Mouse (Mus musculus) gastrocnemius, adult 8-10 months (tissue): ENCODE data around the gene Mmp23. TPM values are rescaled to one million over a fixed set of nuclear protein-coding genes. Genes with fewer than 3 reads are reported as not detected.
A peak's percentile ranks its signal among the peaks of the same experiment; 100 is the strongest.

Experiments
- DNase-seq, 2 experiments: peaks; one replicate each; pipeline ENCODE4 v3.0.0; 2022; ENCODE audit warnings: low spot score in 2 of 2
- total RNA-seq, 4 experiments: library from RNA; stranded (reverse); gene quantifications; 2 replicates each; pipeline ENCODE4 v1.2.4; 2022

Gene Mmp23
- total RNA-seq, 4 experiments from 2014 or later: 0.70 to 1.6 (median 1.1) TPM

DNA sequence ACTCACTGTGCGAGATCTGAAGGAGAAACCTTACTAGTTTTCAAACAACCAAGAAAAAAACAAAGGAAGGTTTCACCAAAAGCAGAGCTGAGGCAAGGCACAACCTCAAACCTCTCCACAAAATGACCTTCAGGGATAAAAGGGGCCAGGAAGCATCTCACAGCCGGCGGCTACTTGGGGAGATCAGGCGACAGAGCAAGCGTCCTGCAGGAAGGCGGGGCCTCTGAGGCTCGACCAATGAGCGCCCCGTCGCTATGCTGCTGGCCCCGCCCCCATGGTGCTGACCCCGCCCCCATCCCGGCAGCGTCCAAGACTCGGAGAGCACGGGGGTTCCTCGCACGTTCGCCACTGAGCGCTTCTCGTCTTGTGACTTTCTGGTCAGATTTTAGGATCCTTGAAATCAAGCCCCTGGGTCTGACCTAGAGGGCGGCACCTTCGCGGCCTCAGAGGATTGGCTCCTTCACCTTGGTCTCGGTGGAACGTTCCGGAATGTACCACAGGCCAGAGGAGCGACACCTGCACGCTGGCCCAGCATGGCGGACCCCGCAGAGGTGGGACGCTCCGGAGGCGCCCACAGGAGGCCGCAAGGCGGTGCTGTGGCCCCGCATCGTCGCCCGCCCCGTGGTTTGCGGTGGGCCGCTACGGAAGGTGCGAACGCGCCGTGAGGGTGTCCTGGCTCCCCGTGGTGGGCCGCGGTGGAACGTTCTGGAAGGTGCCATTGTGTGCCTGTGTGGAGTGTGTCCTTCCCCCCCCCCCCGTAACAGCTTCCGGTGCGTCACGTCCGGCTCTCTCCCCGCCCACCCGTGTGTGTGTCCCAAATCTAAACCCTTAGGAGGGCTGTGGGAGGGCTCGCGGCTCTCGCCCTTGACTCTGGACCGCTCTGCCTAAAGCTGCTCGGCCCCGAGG is 51.8 kb downstream of the Mmp23 start, which contains the start of gene Slc35e2:
TSS of gene Slc35e2 (plus strand) at position 326 of the 906 bp plus-strand sequence.
- DNase-seq: peak; percentile 87

Other genes with a start within 250 kb of the Mmp23 start
- under 1 TPM; 0.22 to 0.47 (median 0.39) TPM for gene Cfap74, start 244.2 kb downstream of the Mmp23 start, total RNA-seq
- gene Tmem52, start 184.3 kb downstream of the Mmp23 start, total RNA-seq: 100 to 1,000 TPM; 139 to 250 (median 181) TPM
- 10 to 100 TPM; 44.1 to 58.4 (median 47.3) TPM for gene Gnb1, start 162.0 kb downstream of the Mmp23 start, total RNA-seq
- gene Nadk, start 91.0 kb downstream of the Mmp23 start, total RNA-seq: 10 to 100 TPM; 10.8 to 19.0 (median 15.8) TPM
- gene Slc35e2, start 52.0 kb downstream of the Mmp23 start, total RNA-seq: 1 to 10 TPM; 2.8 to 3.8 (median 3.4) TPM
- 10 to 100 TPM; 22.7 to 30.1 (median 27.5) TPM for gene Cdk11b, start 28.5 kb downstream of the Mmp23 start, total RNA-seq
- gene Gm10563, start 8.0 kb downstream of the Mmp23 start, total RNA-seq: not detected
- gene Mib2, start 15.8 kb upstream of the Mmp23 start, total RNA-seq: 10 to 100 TPM; 17.8 to 22.6 (median 18.8) TPM
- 1 to 10 TPM in 3 of 4 experiments, under 1 TPM in 1; 0.70 to 1.5 (median 1.1) TPM for gene Fndc10, start 41.0 kb upstream of the Mmp23 start, total RNA-seq
- gene Ssu72, start 51.4 kb upstream of the Mmp23 start, total RNA-seq: 10 to 100 TPM; 37.8 to 42.0 (median 38.2) TPM
- gene Tmem240, start 81.4 kb upstream of the Mmp23 start, total RNA-seq: under 1 TPM; 0.19 to 0.62 (median 0.37) TPM
- gene Atad3a, start 107.7 kb upstream of the Mmp23 start, total RNA-seq: 10 to 100 TPM; 23.8 to 25.1 (median 23.9) TPM
- 1 to 10 TPM; 4.0 to 8.9 (median 6.2) TPM for gene Vwa1, start 121.3 kb upstream of the Mmp23 start, total RNA-seq
- under 1 TPM; 0.21 to 0.72 (median 0.31) TPM for gene Tmem88b, start 132.5 kb upstream of the Mmp23 start, total RNA-seq
- gene Ankrd65, start 137.1 kb upstream of the Mmp23 start, total RNA-seq: not detected
- 10 to 100 TPM; 46.2 to 50.5 (median 47.7) TPM for gene Mrpl20, start 149.5 kb upstream of the Mmp23 start, total RNA-seq
- gene Ccnl2, start 159.1 kb upstream of the Mmp23 start, total RNA-seq: 10 to 100 TPM; 11.6 to 19.5 (median 15.0) TPM
- 10 to 100 TPM; 73.1 to 83.9 (median 79.0) TPM for gene Aurkaip1, start 177.9 kb upstream of the Mmp23 start, total RNA-seq
- 10 to 100 TPM; 16.5 to 34.5 (median 24.9) TPM for gene Mxra8, start 186.3 kb upstream of the Mmp23 start, total RNA-seq
- gene Dvl1, start 194.0 kb upstream of the Mmp23 start, total RNA-seq: 100 to 1,000 TPM; 117 to 124 (median 120) TPM
- gene Tas1r3, start 210.0 kb upstream of the Mmp23 start, total RNA-seq: under 1 TPM in 2 of 4 experiments, not detected in 2; 0.11 to 0.12 TPM
- gene Cptp, start 216.1 kb upstream of the Mmp23 start, total RNA-seq: 10 to 100 TPM; 11.0 to 18.7 (median 16.1) TPM
- 10 to 100 TPM; 13.0 to 16.8 (median 14.1) TPM for gene Ints11, start 216.2 kb upstream of the Mmp23 start, total RNA-seq
- 10 to 100 TPM; 14.2 to 17.0 (median 14.9) TPM for gene Pusl1, start 238.4 kb upstream of the Mmp23 start, total RNA-seq
- 1 to 10 TPM; 5.6 to 8.3 (median 7.2) TPM for gene Acap3, start 238.4 kb upstream of the Mmp23 start, total RNA-seq